Mouse (Mus musculus) ovary, postnatal 10 days (tissue): Measurements from ENCODE around the gene Wwox.

Source experiments
- DNase-seq: peaks from one replicate; pipeline ENCODE4 v3.0.0; 2022; ENCODE audit warnings: low spot score

Gene Wwox

DNA sequence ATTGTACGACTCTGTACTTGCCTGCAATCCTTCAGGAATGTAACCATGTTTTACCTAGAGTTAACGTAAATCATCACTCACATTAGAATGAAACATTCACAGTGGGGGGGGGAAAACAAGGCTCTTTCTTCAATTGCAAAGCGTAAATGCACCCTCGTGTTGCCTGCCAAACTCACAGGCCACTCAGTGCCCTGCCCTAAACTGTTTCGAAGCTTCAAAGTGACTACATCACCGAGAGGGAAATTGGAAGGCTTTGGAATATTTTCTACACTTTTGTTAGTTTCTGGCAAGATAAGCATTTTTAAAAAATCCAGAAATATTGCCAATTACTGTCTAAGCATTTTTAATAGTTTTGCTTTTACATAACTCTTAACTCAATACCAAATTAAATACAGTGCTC, 231.3 kb downstream of the Wwox start:
- no peak for DNase-seq

DNA sequence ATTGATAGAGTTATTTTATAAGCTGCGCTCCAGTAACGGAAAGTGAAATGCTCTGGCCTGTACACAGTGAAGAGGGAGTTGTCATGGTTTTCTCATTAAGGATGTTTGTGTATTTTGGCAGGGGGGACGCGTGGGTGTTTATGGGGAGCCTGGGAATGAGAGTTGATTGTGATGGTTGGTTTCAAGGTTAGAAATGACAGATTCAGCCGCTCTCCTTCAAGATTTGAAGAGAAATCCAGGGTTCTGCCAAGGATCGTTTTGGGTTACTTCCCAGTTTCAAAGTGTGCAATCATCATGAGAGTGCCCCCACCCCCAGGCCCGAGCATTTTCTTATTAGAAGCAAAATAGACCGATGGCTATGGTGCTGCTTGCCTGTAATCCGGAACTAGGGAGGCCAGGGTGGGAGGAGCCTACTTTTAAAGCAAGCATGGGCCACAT, 231.8 kb downstream of the Wwox start:
- peak; percentile 27 for DNase-seq

DNA sequence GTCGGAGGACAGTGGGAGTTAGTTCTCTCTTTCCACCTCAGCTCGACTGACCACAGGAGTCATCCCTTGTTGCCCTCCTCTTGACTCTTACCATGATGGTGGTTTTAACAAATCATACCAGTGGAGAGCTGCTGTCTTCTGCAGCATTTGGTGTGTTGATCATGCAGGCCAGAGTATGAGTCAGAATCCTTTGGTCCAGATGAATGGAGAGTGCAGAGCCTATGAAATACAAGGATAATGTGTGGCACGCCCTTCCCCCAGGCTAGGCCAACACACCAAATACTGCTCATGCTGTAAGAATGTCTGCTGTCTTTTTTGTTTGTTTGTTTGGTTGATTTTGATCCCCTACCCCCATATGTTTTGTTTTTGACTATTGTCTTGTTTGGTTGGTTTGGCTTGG, 234.0 kb downstream of the Wwox start:
- DNase-seq, result no peak

DNA sequence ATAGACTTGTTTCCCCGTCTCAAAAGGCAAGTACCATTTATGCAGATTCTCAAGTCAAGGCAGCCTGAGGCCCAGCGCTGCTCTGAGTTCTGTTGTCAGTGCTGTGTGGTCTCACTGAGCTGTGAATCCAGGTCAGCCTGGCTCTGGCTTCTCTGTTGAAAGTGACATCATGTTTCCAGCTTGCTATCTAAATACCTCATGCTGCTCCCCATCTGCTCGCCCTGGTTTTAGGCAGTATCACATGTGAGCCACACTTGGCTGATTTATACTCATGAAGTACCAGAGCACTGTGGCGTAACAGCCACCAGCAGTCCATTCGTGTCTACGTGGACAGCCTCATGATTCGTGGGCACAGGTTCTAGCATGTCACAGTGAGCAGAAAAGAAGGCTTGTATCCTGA, 235.7 kb downstream of the Wwox start:
- DNase-seq, result no peak

DNA sequence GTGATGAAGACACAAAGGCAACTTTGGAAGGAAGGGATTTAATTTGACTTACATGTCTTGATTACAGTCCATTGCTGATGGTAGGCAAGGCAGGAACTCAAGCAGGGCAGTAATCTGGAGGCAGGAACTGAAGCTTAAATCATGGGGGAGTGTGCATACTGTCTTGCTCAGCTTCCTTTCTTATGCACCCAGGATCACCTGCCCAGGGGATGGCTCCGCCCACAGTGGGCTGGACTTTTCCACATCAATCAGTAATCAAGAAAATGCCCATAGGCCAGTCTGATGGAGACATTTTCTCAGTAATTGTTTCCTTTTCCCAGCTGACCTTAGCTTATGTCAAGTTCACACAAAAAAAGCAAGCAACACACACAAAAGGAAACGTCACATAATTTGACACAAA, 237.5 kb downstream of the Wwox start:
- DNase-seq, result no peak

DNA sequence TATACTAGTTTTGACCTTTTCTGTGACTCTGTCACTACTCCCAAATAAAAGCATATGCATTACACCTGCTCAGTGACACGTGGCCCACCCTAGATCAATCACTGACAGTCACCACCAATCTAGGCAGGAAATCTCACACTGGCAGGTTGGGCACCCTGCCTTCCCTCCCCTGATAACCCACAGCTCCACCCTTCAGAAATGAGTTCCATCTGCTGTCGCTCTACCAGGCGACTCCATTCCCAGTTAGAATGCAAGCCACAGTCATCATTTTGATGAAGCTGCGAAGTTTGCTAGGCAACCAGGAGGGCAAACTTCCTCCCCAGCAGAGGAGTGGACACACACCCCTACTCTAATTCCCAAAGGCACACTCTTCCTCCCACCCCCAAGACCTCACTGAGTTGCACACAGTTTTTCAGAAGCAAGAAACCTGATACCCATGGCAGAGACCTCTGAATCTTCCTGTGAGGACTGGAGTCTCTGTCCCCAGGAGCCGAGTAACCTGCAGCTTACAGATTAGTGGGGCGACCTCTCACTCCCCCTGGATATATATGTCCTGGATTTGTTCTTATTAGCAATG, 238.2 kb downstream of the Wwox start:
- no peak for DNase-seq

DNA sequence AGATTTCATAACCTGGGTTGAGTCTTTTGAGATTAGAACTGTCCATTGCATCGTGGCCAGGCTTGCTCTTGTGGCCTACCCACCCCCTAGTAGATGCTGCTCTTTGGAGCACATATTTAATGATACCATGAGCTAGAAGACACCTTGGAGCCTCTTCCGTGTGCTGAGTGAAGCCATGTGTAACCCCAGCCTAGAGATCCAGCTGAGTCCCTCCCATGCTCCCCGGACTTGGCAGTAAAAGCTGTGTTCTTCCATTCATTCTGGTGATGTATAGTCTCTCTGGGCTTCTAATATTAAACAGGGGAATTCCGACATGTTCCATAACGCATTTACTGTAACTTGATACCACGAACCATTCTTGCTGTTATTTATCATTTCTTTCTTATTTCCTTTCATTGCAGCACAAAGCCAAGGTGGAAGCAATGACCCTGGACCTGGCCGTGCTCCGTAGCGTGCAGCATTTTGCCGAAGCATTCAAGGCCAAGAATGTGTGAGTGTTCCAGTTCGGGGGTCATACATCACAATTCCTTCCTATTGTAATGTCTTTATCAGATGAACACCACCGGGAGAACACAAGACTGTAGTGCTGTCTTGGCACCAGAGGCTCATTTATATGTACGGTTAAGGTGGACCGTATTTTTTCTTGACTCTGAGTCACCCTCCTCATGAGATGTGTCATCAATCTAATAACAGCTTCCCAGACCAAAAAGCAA, 240.1 kb downstream of the Wwox start:
- DNase-seq, result no peak

DNA sequence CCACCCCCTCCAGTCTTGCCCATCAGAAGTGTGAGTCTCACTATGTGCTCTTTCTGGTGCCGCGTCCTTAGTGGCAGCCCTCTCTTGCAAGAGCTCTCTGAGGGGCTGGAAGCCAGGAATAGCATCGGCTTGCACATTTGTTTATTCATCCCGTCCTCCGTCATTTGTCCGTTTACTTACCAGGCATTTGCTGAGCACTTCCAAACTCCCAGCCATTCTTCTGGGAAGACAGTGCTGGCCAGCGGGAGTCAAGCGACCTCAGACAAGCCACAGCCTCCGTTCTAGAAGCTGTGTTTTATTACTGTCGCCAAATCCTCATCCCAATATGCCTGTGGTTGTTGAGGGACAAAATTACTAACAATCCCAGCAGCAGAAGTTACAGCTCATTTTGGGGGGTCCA, 241.7 kb downstream of the Wwox start:
- no peak for DNase-seq

DNA sequence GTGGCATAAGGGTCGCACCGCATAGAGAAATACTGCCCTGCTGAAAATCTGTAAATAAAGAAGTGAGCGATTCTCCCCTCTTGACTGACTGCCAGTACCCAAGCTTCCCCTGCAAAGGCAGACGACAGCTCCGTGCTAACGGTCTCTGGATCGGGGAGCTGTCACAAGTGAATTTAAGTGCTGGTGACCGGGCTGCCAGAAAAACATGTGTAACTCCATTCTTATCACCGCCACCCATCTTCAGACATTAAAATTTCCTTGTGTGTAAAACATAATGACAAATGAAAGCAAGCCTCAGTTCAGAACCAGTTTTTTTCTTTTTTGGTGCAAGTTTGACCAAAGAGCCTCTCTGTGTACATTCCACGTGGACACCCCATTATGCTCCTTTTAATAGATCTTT, 242.7 kb downstream of the Wwox start:
- no peak for DNase-seq

DNA sequence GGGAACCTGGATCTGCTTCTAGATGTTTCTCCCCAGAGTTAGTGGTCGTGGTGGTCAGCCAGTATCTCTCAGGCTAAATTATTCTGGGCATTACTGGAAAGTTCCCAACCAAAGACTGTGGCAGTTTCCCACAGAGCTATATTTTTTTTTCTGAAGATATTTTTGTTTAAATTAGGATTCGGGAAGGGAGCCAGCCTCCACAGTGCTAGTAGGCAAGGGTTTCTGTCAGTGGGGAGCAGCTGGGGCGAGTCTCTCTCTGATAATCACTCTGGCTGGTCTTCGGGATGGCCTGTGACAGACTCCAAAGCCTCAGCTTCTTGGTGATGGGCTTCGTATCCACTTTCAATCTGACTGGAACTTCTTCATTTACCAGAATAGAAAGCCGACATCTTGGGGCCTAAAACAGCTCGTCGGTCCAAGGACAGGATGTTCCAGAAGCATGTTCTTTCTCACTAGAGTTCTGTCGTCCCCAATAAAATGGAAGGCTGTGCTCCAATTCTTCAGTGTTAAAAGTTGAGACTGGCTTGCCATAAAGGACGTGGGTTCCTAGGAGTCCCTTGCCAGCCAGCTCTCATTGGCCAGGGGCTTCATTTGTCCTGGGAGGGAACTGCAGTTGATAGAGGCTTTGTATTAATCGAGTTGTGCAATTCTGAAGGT, 244.7 kb downstream of the Wwox start:
- no peak for DNase-seq

DNA sequence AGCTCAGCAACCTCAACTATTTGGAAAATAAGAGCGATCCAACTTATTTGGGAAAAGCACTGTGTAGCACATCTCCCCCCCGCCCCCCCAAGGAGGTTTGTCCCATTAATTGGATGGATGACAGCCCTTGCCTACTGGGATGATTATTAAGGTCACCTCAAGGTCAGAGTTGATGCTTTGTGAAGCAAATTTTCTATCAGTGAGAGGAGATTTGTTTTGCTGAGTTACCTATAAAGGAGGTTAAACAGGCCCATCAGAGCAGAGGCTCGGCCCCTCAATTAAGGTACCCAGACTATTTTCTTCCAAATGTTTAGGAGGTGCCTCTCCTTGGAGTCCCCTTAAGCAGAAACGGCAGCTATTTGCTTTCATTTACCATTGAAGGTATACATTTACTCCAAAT, 247.0 kb downstream of the Wwox start:
- no peak for DNase-seq

DNA sequence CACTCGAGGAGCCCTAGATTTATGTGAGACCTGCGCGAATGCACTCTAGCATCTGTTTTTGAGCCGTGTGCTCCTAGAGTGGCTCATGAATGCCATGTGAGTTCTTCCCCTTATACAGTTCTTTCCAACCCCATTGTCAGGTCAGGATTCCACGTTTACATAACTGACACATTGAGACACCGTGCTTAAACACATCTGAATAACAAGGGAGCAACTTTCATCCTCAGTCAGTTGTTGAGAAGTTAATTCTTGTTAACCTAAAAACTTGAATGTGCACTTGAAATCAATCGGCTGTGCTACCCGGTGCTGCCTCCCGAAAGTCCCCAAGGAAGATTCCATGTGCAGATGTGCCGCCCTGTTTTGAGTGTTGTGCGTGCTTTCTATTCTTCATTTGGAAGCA, 249.3 kb downstream of the Wwox start:
- DNase-seq, result no peak

DNA sequence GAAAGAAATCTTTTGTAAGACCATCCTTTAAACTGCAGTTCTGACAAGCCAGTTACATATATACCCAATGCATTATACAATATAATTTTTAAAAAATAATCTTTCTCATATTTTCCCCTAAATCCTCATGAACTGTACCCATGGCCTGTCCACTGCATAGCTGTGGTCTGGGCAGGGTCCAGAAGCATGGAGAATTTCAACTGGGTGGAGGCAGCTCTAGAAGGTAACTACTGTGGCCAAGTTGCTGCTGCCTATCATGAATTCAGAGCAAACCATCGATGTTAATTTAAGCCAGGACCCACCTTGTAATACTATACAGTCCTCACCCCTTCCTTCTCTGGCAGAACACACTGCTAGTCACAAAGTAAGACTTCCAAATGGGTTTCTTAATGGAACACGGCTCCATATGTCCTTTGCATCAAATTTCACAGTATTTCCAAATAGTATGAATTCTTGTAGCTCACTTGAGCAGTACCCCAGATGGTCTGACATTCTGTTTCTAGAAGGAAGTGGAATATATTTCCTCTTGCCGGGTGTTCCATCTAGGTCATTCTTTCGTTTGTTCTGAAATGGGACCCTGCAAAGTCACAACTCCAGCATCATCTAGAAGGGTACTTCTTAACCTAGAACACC, 255.2 kb downstream of the Wwox start:
- no peak for DNase-seq

DNA sequence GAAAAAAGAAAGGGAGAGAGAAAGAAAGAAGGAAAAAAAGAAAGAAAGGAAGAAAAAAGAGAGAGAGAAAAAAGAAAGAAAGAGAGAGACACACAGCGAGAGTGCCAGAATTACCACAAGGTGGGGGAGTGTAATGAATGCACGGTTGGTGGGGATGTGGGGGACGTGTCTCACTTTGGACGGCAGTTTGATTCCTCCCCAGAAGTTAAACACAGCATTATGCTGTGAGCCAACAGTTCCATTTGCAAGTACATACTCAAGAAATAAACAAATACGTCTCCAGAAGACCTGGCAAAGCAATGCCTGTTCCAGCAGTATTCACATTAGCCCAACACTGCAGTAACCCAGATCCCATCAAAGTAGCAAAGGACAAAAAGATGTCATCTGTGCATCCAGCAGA, 264.1 kb downstream of the Wwox start:
- DNase-seq, result no peak

DNA sequence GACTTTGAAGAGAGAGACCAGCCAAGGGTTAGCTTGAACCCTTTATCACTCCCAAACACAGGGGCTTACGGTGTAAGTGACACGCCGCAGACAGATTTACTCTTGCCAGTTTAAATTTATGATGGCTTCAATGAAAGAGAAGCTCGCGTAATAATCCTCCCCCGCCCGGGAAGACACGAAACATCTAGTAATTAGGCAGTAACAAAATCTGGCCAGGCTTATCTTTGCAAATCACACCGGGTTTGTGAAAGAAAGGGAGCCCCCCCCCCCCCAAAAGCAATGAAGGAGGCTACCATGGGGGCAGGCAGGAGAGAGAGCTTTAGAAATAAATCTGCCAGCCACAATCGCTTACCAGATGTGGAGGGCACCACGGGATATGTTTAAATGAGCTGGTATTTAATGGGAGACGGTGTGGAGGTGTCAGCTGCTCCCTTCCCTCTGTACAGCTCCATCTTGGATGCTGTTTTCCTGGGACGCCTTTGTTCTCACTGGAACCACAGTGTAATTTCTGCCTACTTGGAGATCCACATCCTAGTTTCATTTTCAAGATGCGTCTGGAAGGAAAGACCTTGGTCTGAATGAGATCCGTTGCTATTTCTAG, 268.2 kb downstream of the Wwox start:
- no peak for DNase-seq

DNA sequence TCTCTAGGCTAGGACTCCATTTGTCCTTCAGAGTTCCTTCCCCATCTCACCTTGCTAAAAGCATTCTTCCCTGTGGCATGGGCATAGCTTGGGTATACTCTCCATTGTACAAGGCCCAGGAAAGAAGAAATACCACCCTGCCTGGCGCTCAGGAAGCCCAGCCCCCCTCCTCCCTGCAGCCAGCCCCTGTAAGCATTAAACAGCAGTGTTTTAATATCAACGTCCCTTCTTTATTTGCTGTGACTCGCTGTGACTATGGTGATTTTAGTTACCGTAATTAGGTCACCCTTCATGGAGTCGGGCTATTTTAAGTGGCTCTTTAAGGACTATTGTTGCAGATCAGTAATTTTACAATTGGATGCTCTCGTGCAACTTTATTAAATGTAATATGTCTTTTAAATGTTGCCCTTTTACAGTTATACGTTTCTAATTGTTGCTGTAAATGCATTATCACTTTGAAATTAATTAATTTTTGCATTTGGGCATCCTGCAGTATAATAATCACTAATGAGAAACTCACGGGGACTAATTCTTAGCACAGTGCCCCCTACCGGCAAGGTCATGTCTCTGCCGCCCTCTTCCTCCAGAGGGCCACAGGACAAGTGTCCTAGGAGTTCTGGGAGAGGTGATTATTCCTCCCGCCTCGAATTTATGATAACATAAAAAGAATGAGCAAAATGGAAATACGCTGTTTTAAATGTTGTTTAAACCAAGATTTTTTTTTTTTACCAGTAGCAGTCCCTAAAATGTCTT, 276.0 kb downstream of the Wwox start:
- DNase-seq, result no peak

DNA sequence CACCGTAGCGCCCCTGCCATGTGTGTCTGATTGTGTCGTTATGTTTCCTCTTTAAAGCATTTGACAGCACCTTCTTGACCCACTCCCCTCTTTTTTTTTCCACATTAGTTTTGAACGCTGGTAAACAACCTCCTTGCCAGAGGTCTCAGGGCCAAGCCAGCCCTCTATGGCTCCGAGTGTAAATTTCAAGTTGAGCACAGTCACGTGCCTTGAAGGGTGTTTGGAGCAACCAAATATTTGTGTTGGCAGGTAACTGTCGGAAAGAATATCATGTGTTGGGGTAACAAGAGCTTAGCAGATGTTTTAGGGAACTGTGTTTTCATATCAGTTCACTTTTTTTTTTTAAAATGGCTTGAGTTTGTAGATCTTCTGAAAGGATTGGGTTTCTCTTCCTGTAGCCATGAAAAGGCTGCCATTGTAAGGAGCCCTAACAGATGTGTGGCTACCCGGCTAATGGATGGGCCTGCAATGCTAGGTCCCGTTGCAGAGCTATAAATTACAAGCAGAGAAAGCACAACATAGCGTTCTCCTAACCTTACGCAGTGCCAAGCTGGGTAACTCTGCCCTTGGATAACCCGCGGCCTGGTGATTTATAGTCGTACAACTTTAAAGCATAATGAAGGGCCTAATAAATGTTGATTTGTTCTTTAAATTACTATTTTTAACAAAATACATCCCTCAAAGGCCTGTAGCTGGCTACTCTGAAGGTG, 277.2 kb downstream of the Wwox start:
- DNase-seq, result no peak

DNA sequence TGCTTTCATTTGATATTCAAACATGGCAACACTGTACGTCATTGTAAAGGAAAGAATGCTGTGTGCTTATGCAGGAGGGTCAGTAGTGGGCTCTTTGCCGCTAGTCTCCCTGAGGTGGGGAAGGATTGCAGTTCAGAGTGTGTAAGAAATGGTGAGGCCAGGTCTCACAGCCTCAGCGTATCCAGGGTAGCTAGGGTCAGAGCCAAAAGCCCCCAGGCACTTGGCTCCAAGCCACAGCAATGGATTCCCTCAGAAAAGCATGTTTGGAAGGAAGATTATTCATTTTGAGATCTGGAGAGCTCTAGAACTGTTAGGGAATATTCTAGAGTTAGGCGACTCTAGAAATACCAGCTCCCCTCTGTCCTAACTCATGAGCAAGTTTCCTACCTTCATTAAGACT, 279.4 kb downstream of the Wwox start:
- DNase-seq, result no peak

DNA sequence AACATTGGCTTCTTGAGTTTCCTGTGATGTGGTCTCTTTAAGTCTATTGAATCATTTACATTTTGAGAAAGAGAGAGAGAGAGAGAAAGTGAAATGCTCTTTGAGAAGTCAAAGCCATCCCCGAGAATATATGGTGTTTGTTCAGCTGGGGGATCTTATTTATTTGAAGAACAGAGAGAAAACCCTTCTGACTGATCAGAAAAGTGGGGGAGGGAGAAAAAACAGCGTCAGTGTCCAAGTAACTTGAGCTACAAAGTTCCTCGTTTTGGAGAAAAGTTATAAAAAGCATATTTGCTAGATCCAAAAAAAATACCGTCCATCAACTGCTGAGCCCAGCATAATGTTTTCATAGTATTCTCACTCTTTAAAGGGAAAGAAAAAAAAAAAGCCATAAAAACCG, 283.2 kb downstream of the Wwox start:
- no peak for DNase-seq

DNA sequence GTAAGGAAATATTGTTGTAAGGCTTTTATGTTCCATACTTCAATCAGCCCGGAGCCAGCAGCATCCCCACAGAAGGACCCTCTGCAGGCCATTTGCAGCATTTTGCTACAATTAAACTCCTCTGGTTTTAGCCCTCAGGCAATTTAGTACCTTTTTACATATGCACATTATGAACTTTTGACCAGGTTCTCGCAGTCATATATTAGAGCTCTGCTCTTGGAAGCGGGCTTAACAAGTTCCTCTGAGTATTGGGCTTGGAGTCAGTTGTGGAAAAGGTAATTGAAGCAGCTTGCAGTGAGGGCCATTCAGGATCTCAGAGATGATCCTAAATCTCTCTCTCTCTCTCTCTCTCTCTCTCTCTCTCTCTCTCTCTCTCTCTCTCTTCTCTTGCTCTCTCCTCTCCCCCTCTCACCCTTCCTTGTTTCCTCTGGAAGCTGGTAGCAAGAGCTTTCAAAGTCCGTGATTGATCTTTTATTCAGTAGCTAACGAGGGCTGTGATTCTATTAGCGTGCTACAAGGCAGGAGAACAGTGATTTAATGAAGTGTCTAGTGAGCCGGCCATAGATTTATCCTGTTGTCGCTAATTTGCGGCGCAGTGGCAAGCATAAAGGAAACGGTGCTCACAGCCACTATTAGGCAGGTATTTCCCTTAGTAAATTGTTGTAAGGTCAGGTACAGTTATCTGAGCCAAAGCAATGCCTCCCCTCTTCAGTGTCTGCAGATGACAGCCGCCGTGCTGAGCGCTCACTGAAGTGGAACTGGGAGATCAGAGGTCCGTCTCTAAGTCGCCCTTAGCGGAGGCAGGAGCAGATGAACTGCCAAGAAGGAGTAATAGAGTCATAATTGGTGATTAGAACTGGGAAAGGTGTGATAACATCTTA, 292.0 kb downstream of the Wwox start:
- DNase-seq, result no peak
